Mouse (Mus musculus): Measurements from ENCODE around the gene Pla2g2c. TPM values are rescaled to one million over a fixed set of nuclear protein-coding genes. Genes with fewer than 3 reads are reported as not detected.
A peak's percentile ranks its signal among the peaks of the same experiment; 100 is the strongest.

Pla2g2c gene
- polyA plus RNA-seq, 1 experiment from 2014 or later: 0.53 TPM

- no peak overlapping the region for H3K9ac ChIP-seq (replicated peaks; ENCODE audit: low read depth)
- TF ChIP-seq EP300 (IDR thresholded peaks at IDR 0.05) (no peak), CTCF (IDR thresholded peaks at IDR 0.05) (no peak)
- no peak for ATAC-seq
- H3K4me1 ChIP-seq (ENCODE audit: insufficient read depth, low read depth, low read length): no peaks in the 10 kb centered on the region
- no peaks in the 10 kb centered on the region for H3K9me3 ChIP-seq (ENCODE audit: low read length)
- DNase-seq (ENCODE audit: low spot score): no peak
- no peak overlapping the region for H3K27ac ChIP-seq (ENCODE audit: low read length)
- no peak overlapping the region for H3K4me3 ChIP-seq (ENCODE audit: low read depth, low read length)
- WGBS: 71% methylated on average over 2 of the region's 2 CpGs
- no peaks in the 10 kb centered on the region for H3K27me3 ChIP-seq (replicated peaks; ENCODE audit: insufficient read depth, low read length)
- H3K4me2 ChIP-seq (replicated peaks; ENCODE audit: low read depth, low read length): no peak overlapping the region
- H3K36me3 ChIP-seq (ENCODE audit: insufficient read depth, low read length): no peaks in the 10 kb centered on the region
These were observed 26.3 kb upstream of the Pla2g2c start for GRCm38 (mm10) chr4:138698296-138698695.

DNA sequence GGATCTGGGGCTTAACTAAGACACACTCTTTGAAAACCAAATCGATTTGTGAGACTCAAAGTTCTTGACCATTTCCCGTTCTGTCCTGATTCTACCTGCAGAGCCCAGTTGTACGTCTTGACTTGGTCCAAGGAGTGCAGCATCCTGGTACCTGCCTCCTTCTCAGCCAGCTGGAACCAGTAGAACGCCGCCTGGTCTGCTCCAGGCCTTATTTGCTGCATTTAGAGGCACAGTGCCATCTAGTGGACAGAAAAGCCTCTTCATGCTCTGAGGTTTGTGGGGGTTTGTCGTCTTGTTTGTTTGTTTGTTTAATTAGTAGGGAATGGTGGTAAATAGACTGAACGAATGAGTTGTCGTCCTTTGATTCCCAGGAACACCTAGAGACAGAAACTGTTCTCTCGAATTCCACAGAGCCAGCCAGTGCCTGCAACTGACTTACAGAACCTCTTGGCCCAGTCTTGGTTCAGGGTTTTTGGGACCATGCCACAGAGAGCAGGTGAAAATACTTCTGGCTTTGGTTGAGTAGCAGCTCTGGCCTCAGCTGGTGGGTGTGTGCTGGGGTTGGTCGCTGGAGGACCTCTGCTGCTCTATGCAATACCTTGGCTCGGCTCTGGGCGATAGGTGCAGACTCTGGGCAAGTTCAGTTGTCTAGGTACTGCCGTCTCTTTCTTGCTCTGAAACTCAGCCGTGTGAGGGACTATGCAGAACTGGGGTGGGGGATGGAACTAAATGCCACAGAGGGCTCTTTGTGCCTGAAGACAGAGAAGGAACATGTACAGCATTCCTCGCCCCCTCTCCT lies 24.2 kb upstream of the Pla2g2c start:
- Histone ChIP-seq H3K27ac (ENCODE audit: low read length) (no peak overlapping the region), H3K27me3 (replicated peaks; ENCODE audit: insufficient read depth, low read length) (no peaks in the 10 kb centered on the region), H3K4me3 (ENCODE audit: low read depth, low read length) (no peak overlapping the region), H3K36me3 (ENCODE audit: insufficient read depth, low read length) (no peaks in the 10 kb centered on the region), H3K4me1 (ENCODE audit: insufficient read depth, low read depth, low read length) (no peaks in the 10 kb centered on the region), H3K9me3 (ENCODE audit: low read length) (no peaks in the 10 kb centered on the region), H3K4me2 (replicated peaks; ENCODE audit: low read depth, low read length) (no peak overlapping the region), H3K9ac (replicated peaks; ENCODE audit: low read depth) (no peak overlapping the region)
- 0 out of 2 replicates have a peak, but pooled peaks have one; percentile 35 for ATAC-seq
- 21% methylated on average over 15 of the region's 15 CpGs for WGBS
- peak; percentile 82 for DNase-seq (ENCODE audit: low spot score)
- TF ChIP-seq EP300 (IDR thresholded peaks at IDR 0.05) (no peak), CTCF (IDR thresholded peaks at IDR 0.05) (peak; percentile 89)

DNA sequence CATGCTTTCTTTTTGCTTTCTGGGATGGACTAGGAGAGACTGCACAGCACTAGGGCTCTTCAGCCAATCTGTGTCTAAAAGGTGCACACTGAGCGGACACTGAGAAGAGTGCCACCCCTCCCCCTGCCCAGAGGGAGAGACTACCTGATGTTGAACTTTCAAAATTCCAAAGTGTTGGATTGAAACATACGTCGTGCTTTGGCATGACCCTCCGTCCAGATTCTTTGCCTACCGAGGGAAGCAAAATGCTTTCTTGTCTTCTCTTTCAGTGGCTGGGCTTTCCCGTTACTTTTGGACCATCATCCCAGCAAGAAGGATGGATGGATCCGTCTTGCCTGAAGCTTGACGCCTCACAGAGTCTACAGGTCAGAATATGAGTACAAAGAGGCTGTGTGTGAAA lies 23.5 kb upstream of the Pla2g2c start:
- Histone ChIP-seq H3K4me3 (ENCODE audit: low read depth, low read length) (no peak overlapping the region), H3K36me3 (ENCODE audit: insufficient read depth, low read length) (no peaks in the 10 kb centered on the region), H3K9ac (replicated peaks; ENCODE audit: low read depth) (no peak overlapping the region), H3K4me2 (replicated peaks; ENCODE audit: low read depth, low read length) (no peak overlapping the region), H3K27me3 (replicated peaks; ENCODE audit: insufficient read depth, low read length) (no peaks in the 10 kb centered on the region), H3K9me3 (ENCODE audit: low read length) (no peaks in the 10 kb centered on the region), H3K4me1 (ENCODE audit: insufficient read depth, low read depth, low read length) (no peaks in the 10 kb centered on the region), H3K27ac (ENCODE audit: low read length) (no peak overlapping the region)
- no peak for ATAC-seq
- 53% methylated on average over 8 of the region's 8 CpGs for WGBS
- no peak for DNase-seq (ENCODE audit: low spot score)
- TF ChIP-seq EP300 (IDR thresholded peaks at IDR 0.05) (no peak), CTCF (IDR thresholded peaks at IDR 0.05) (no peak)

DNA sequence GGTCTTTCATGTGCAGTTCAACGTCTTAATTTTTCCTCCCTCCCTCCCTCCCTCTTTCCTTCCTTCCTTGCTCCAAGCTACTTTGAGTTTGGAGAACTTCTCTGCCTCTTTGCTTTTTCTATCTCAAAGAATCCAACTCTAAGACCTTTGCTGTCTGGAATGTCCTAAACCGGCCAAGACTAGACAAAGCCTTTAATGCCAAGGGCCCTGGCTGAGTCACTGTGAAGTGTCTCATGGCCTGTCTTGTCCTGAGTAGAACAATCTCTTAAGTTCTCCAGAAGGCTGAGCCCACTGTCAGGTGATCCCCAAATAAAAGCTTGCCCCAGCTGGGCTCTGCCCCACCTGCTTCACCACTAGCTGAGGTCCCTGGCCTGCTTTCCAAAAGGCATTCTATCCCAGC lies 22.6 kb upstream of the Pla2g2c start:
- H3K4me1 ChIP-seq (ENCODE audit: insufficient read depth, low read depth, low read length): no peaks in the 10 kb centered on the region
- no peak overlapping the region for H3K9ac ChIP-seq (replicated peaks; ENCODE audit: low read depth)
- H3K9me3 ChIP-seq (ENCODE audit: low read length): no peaks in the 10 kb centered on the region
- no peak for TF ChIP-seq EP300 (IDR thresholded peaks at IDR 0.05)
- no peak for TF ChIP-seq CTCF (IDR thresholded peaks at IDR 0.05)
- H3K27me3 ChIP-seq (replicated peaks; ENCODE audit: insufficient read depth, low read length): no peaks in the 10 kb centered on the region
- no peak overlapping the region for H3K4me3 ChIP-seq (ENCODE audit: low read depth, low read length)
- no peak overlapping the region for H3K4me2 ChIP-seq (replicated peaks; ENCODE audit: low read depth, low read length)
- H3K27ac ChIP-seq (ENCODE audit: low read length): no peak overlapping the region
- 47% methylated on average over 2 of the region's 2 CpGs for WGBS
- ATAC-seq (no peak), DNase-seq (ENCODE audit: low spot score) (no peak)
- no peaks in the 10 kb centered on the region for H3K36me3 ChIP-seq (ENCODE audit: insufficient read depth, low read length)

GRCm38 (mm10) chr4:138702528-138702927 lies 22.1 kb upstream of the Pla2g2c start:
- Histone ChIP-seq H3K36me3 (ENCODE audit: insufficient read depth, low read length) (no peaks in the 10 kb centered on the region), H3K9me3 (ENCODE audit: low read length) (no peaks in the 10 kb centered on the region), H3K4me2 (replicated peaks; ENCODE audit: low read depth, low read length) (no peak overlapping the region), H3K27ac (ENCODE audit: low read length) (no peak overlapping the region), H3K4me3 (ENCODE audit: low read depth, low read length) (no peak overlapping the region), H3K9ac (replicated peaks; ENCODE audit: low read depth) (no peak overlapping the region), H3K4me1 (ENCODE audit: insufficient read depth, low read depth, low read length) (no peaks in the 10 kb centered on the region), H3K27me3 (replicated peaks; ENCODE audit: insufficient read depth, low read length) (no peaks in the 10 kb centered on the region)
- no peak for ATAC-seq
- TF ChIP-seq CTCF (IDR thresholded peaks at IDR 0.05) (no peak), EP300 (IDR thresholded peaks at IDR 0.05) (no peak)
- WGBS: 58% methylated on average over 8 of the region's 8 CpGs
- no peak for DNase-seq (ENCODE audit: low spot score)

GRCm38 (mm10) chr4:138703591-138703990 lies 21.0 kb upstream of the Pla2g2c start:
- no peak overlapping the region for H3K4me2 ChIP-seq (replicated peaks; ENCODE audit: low read depth, low read length)
- H3K36me3 ChIP-seq (ENCODE audit: insufficient read depth, low read length): no peaks in the 10 kb centered on the region
- no peaks in the 10 kb centered on the region for H3K4me1 ChIP-seq (ENCODE audit: insufficient read depth, low read depth, low read length)
- TF ChIP-seq EP300 (IDR thresholded peaks at IDR 0.05): no peak
- no peak for TF ChIP-seq CTCF (IDR thresholded peaks at IDR 0.05)
- H3K27me3 ChIP-seq (replicated peaks; ENCODE audit: insufficient read depth, low read length): no peaks in the 10 kb centered on the region
- no peak overlapping the region for H3K4me3 ChIP-seq (ENCODE audit: low read depth, low read length)
- 64% methylated on average over 7 of the region's 7 CpGs for WGBS
- no peaks in the 10 kb centered on the region for H3K9me3 ChIP-seq (ENCODE audit: low read length)
- no peak overlapping the region for H3K9ac ChIP-seq (replicated peaks; ENCODE audit: low read depth)
- DNase-seq (ENCODE audit: low spot score): no peak
- H3K27ac ChIP-seq (ENCODE audit: low read length): no peak overlapping the region
- ATAC-seq: no peak

Measured in lung, postnatal 0 days (tissue).